Mouse (Mus musculus) adrenal gland, adult 18-20 months (tissue): ENCODE measurements around the gene Cacna2d2. TPM values are rescaled to one million over a fixed set of nuclear protein-coding genes. Genes with fewer than 3 reads are reported as not detected.
A peak's percentile ranks its signal among the peaks of the same experiment; 100 is the strongest.

ENCODE experiments used
- DNase-seq, 2 experiments: peaks; one replicate each; pipeline ENCODE4 v3.0.0; 2021 to 2022; ENCODE audit warnings: low spot score in 2 of 2
- total RNA-seq, 2 experiments: library from RNA; stranded (reverse); gene quantifications; 1 replicate in 1 of 2; 2 replicates in 1 of 2; pipeline ENCODE4 v1.2.3; 2021

Cacna2d2 gene
- total RNA-seq, 2 experiments from 2014 or later, result 5.8 to 6.9 TPM

DNA sequence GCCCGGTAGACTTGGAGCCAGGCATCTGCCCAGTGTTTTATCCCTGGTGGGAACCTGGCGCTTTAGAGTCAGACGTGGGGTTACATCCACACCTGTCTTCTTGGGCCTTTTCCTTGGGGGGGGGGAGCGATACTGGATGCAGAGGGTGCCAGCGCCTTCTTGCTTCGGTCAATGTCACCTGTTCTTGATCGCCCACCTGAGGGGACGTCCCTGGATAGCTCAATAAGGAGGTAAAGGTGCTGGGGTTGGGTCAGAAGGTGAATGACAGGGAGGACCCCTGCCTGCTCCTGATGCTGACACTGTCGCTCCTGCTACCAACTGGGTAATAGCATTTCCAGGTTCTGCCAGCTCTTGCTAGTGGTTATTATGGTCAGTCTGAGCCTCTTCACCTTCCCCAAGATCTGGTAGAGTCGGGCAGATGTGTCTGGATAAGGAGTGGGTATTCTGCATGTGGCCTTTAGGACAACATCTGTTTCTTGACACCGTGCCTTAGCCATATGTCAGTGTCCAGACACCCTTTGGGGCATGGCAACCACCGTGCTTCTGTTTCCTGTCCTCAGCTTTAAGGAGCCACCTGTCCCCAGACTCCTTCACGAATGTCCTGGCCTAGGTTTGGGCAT lies 1.4 kb downstream of the Cacna2d2 start:
- DNase-seq, result no peak

GRCm38 (mm10) chr9:107403116-107403515 lies 3.7 kb downstream of the Cacna2d2 start:
- DNase-seq, result no peak

DNA sequence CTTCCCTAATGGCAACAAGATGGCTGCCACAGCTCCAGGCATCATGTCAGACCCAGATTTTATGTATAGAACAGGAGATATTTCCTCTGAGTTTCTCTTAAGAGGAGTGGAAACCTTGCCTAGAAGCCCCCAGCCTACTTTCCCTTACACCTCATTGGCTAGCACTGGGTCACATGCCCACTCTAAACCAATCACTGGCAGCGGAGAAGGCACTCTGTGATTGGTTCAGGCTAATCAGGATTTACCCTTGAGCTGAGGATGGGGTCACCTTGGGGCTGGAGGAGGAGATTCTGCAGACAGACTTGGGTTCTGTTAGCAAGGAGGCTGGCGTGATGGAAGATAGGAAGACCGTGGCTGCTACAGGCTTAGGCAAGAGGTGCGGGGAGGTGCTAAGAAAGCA lies 10.0 kb downstream of the Cacna2d2 start:
- no peak for DNase-seq

DNA sequence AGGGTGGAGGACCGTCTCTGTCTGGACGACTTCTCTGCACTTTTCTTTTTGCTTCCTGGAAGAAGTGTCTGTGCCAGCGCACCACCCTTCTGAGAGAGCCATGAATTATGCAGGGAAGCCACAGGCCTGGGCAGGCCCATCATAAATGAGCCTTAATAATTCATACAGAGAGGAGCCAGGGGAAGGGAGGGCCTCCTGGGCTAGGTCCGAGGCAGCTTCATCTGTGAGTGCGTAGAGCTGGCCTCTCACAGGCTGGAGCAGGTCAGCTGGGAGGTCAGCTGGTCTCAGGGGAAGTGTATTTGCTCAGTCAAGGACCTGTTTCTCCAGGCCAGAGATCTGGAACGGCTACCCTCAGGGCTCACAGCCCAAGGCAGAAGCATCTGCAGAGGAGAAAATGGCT lies 17.7 kb downstream of the Cacna2d2 start:
- no peak for DNase-seq

GRCm38 (mm10) chr9:107419491-107420244 lies 20.3 kb downstream of the Cacna2d2 start:
- DNase-seq, result no peak

DNA sequence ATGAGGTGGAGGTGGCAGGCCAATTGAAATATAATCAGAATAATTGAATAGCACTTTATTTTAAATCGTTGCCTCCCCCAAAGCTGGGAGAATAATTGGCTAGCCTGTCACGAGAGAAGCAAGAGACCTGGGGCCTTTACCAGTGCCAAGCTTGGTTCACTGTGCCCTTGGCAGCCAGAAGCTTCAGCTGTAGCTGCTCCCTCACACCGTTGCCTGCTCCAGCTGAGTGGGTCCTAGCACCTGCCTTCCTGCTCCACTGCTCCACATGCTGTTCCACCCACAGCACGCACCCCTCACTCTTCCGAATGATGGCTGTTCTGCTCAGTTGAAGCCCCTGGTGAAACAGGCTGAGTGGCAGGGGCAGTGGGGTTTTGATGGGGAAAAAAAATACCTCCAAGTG lies 21.5 kb downstream of the Cacna2d2 start:
- DNase-seq, result no peak

GRCm38 (mm10) chr9:107422878-107423277 lies 23.5 kb downstream of the Cacna2d2 start:
- DNase-seq, result no peak

GRCm38 (mm10) chr9:107424485-107425175 lies 25.2 kb downstream of the Cacna2d2 start:
- no peak for DNase-seq

GRCm38 (mm10) chr9:107427876-107428275 lies 28.5 kb downstream of the Cacna2d2 start:
- no peak for DNase-seq

DNA sequence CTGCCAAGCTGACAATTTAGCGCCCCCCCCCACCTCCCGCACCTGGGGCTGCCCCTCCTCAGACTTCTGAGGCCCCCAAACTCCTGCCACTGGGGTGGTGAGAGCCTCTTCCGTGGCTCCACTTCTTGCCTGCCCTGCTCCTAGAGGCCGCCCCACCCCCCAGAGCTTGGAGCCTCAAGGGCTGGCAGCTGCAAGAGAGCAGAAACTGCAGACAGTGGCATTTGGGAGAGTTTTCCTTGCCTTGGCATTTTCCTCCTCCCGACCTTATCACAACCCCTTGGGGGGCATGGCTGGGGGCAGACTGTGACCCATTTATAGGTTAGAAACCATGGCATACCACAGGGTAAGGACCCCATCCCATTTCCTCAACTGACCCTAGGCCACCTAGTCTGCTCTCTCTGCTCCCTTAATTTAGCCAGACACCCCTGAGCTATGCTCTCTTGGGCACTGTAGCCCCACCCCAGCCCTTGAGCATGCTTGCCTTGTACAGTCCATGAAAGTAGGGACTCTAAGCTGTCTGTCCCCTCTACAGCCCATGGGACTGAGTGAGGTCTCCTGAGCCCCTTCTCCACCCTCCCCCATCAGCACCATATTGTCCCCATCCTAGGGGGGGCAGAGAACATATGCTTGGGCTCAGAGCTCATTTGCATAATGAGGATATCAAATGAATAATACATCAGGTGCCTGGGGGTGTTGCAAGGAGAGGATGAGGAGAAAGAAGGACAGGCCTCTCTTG lies 29.2 kb downstream of the Cacna2d2 start:
- DNase-seq, result peak in 1 of 2 experiments; percentile 4

- DNase-seq, result no peak
These were observed 31.0 kb downstream of the Cacna2d2 start for GRCm38 (mm10) chr9:107430445-107430844.

- no peak for DNase-seq
These were observed 33.1 kb downstream of the Cacna2d2 start for GRCm38 (mm10) chr9:107432546-107432945.

DNA sequence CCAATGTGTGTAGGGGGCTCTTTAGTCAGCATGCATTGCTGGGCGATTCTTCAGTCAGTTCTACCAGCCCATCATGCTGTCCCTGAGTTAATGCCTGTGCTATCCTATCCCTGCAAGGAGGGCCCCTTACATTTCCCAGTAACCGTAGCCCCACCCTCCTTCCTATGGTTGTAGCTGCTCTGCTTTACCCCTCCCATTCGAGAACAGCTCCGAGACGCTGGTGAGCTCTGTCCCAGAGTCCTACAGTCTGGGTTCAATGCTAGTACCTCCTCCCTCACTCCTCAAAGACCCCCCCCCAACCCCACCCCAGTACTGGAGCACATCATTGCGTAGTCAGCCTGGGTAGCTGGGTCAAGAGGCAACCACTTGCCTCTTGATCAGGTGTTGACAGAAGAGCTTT lies 35.4 kb downstream of the Cacna2d2 start:
- no peak for DNase-seq

GRCm38 (mm10) chr9:107435285-107435684 lies 35.9 kb downstream of the Cacna2d2 start:
- DNase-seq, result no peak

DNA sequence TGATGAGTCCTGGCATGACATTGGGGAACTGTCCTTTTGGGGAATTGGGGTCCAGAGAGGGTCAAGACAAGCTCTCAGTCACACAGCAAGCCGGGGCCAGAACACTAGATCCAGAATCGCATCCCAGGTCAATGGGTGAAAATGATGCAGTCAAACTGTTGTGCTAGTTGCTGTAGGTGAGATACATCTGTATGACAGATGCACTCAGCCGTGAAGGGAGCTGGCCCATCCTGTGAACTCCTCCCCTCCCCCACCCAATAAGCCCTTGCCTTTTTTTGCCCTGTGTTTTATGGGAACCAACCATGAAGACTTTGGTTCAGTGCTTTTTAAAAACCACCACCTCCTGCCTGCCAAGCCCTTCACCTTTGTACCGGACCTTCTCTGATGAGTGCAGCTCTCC lies 43.5 kb downstream of the Cacna2d2 start:
- no peak for DNase-seq

GRCm38 (mm10) chr9:107443324-107443723 lies 43.9 kb downstream of the Cacna2d2 start:
- DNase-seq, result no peak

GRCm38 (mm10) chr9:107445011-107445471 lies 45.6 kb downstream of the Cacna2d2 start:
- no peak for DNase-seq

- DNase-seq, result no peak
These were observed 49.5 kb downstream of the Cacna2d2 start for GRCm38 (mm10) chr9:107448805-107449517.

DNA sequence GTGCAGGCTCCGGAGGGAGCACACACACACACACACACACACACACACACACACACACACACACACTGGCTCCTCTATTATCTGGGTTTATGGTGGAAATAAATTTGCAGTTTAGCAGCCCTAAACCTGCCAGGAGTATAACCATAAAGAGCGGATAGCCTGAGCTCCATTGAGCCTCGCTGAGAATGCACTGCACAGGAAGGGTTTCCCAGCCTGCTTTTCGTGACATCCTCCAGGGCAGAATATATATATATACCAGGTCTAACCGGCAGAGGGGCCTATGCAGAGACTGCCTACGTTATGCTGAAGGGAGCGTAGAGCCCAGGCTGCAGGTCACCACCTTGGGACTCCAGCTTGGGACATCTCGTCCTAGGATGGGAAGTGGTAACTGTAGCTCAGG lies 52.0 kb downstream of the Cacna2d2 start:
- DNase-seq, result no peak

- no peak for DNase-seq
These were observed 52.6 kb downstream of the Cacna2d2 start for GRCm38 (mm10) chr9:107451891-107452521.
